Mouse (Mus musculus) subcutaneous adipose tissue, adult 2 months (tissue): Measurements from ENCODE around the gene Cct8l1. TPM values are rescaled to one million over a fixed set of nuclear protein-coding genes. Genes with fewer than 3 reads are reported as not detected.

Experiments
- polyA plus RNA-seq: library from polyadenylated mRNA; depleted of rRNA; stranded (reverse); fragments of >200 nt; gene quantifications from 2 replicates; pipeline ENCODE4 v1.2.3, GENCODE M21; 2012; ENCODE audit warnings: low replicate concordance; rRNA removed

The Cct8l1 gene
- polyA plus RNA-seq, result 0.06 and 0.08 TPM in 2 replicates

DNA sequence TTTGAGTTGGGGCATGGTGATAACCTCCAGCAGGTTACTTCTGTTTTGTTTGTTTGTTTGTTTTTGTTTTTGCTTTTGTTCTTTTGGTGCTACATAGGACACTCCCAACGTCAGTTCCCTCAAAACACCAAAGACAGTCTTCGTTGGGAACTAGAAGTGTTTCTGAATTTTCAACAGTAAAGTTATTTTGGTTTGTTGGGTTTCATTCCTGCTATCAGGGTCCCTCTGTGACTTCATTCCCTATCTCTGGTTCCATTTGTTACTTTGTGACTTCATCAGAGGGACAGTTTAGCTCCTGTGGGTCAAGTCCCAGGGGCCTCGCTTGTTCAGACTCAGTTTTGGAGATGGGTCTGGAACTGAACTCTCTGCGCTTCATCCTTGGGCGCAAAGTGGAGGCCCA, at the start of gene Cct8l1:
Gene Cct8l1, plus strand, starts transcription at position 301 of the 400 bp plus-strand sequence.

DNA sequence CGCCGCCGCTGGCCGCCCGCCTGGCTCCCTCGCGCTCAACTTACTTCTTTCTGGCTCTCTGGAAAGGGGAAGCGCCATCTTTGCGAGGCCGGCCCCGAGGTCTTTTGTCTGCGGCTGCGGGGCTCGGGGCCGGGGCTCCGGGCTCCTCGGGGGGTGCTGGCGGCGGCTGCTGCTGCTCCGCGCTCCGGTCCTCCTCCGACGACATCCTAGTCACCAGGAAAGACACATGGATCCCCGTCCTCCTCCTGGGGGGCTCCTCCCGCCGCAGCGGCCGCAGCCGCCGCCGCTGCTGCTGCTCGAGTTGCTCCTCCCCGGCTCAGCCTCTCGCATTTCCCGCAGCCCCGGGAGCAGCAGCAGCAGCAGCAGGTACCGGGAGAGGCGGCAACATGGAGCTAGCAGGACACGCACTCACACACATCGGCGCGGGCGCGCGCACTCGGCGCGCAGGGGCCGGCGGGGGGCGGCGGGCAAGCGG, 17.5 kb upstream of the Cct8l1 start, which contains the start of gene Kmt2c:
Gene Kmt2c, minus strand, starts transcription at position 438 of the 475 bp plus-strand sequence.

Other genes starting within 250 kb of the Cct8l1 start
- gene Kmt2c, start 17.3 kb upstream of the Cct8l1 start, polyA plus RNA-seq, result 17.2 and 28.0 TPM in 2 replicates
- gene Xrcc2, start 189.8 kb downstream of the Cct8l1 start, polyA plus RNA-seq, result 6.6 and 7.4 TPM in 2 replicates
- gene Actr3b, start 243.9 kb downstream of the Cct8l1 start, polyA plus RNA-seq, result 3.5 and 4.2 TPM in 2 replicates